Mouse (Mus musculus): ENCODE measurements at regions not wholly inside any gene's neighbourhood (a gene's known extent, or its start where the extent isn't known, plus 50 kb on each side); places are given as distances from the start of the nearest gene placed in this dataset.
A peak's percentile ranks its signal among the peaks of the same experiment; 100 is the strongest.

GRCm38 (mm10) chr8:90121017-90121416 is 227.1 kb downstream of the Tox3 start:
- WGBS: 24% methylated on average over 3 of the region's 3 CpGs
- peaks cover 8% of the 10 kb centered on the region; the same call in 1 of the 2 replicates for H3K4me1 ChIP-seq (replicated peaks)
- H3K9me3 ChIP-seq (replicated peaks): no peaks in the 10 kb centered on the region
- no peak overlapping the region for H3K4me2 ChIP-seq
- no peak overlapping the region for H3K4me3 ChIP-seq
- H3K27ac ChIP-seq (ENCODE audit: poor library complexity, severe bottlenecking): no peak overlapping the region
- H3K27me3 ChIP-seq (replicated peaks): no peaks in the 10 kb centered on the region
- ATAC-seq (ENCODE audit: insufficient number of reproducible peaks, low FRiP score): no peak
- H3K9ac ChIP-seq: no peak overlapping the region
- H3K36me3 ChIP-seq: no peaks in the 10 kb centered on the region

DNA sequence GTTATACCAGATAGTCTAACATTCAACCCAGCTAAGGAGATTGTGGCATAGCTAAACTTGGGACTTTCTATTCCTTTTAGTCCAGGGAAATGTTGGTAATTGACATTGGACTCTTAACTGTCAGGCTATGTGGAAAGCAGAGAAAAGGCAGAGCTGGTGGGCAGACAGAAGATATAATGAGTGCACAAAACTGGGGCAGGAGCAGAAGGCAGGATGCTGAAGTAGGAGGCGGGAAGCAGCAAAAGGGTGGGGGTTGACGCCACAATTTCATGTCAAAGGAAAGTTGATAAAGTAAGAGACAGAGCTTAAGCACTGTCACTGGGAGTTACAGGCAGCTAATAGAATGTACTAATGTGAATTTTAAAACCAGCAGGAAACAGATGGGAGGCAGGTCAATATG is 232.7 kb downstream of the Tox3 start:
- no peaks in the 10 kb centered on the region for H3K36me3 ChIP-seq
- ATAC-seq (ENCODE audit: insufficient number of reproducible peaks, low FRiP score): no peak
- WGBS: 59% methylated on average over 2 of the region's 2 CpGs
- no peak overlapping the region for H3K27ac ChIP-seq (ENCODE audit: poor library complexity, severe bottlenecking)
- H3K9me3 ChIP-seq (replicated peaks): no peaks in the 10 kb centered on the region
- H3K9ac ChIP-seq: no peak overlapping the region
- H3K4me1 ChIP-seq (replicated peaks): no peaks in the 10 kb centered on the region
- H3K4me2 ChIP-seq: no peak overlapping the region
- H3K27me3 ChIP-seq (replicated peaks): no peaks in the 10 kb centered on the region
- H3K4me3 ChIP-seq: no peak overlapping the region

- Histone ChIP-seq H3K9me3 (replicated peaks) (no peaks in the 10 kb centered on the region), H3K27ac (ENCODE audit: poor library complexity, severe bottlenecking) (0 out of 2 replicates have a peak overlapping the region, but pooled peaks have one; percentile 33)
- 33% methylated on average over 6 of the region's 6 CpGs for WGBS
These were observed 247.6 kb downstream of the Tox3 start for GRCm38 (mm10) chr8:90100509-90100908.

DNA sequence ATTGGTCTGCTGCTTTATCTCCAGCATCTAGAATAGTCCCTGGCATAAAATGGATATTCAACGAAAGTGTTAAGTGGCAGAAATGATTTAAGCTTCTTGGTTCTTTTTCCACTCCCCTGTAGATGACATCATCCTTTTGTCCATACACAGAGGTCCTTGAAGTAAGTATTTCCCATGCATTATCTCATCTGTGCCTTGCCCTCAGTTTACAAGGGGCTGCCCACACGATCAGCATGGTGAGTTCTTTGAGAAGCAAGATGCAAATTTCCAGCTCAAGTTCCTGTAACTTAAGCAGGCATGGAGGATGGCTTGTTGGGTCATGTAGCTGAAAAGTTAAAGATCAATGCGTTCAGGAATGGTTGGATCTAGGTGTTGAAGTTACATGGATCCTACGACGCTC is 265.5 kb downstream of the Tox3 start:
- Histone ChIP-seq H3K4me3 (no peak overlapping the region), H3K36me3 (no peaks in the 10 kb centered on the region), H3K27ac (ENCODE audit: poor library complexity, severe bottlenecking) (no peak overlapping the region), H3K27me3 (replicated peaks) (no peaks in the 10 kb centered on the region), H3K9ac (no peak overlapping the region), H3K9me3 (replicated peaks) (peaks cover 10% of the 10 kb centered on the region), H3K4me1 (replicated peaks) (peaks cover 8% of the 10 kb centered on the region), H3K4me2 (no peak overlapping the region)
- no peak for ATAC-seq (ENCODE audit: insufficient number of reproducible peaks, low FRiP score)
- 74% methylated on average over 5 of the region's 5 CpGs for WGBS

More at GRCm38 (mm10) chr8:90100509-90100908, 247.6 kb downstream of the Tox3 start:
- no peak overlapping the region for H3K4me2 ChIP-seq
- ATAC-seq (ENCODE audit: insufficient number of reproducible peaks, low FRiP score): no peak
- H3K9ac ChIP-seq: no peak overlapping the region
- H3K4me1 ChIP-seq (replicated peaks): 0 out of 2 replicates have a peak, but pooled peaks cover 12% of the 10 kb centered on the region
- H3K4me3 ChIP-seq: no peak overlapping the region
- H3K27me3 ChIP-seq (replicated peaks): no peaks in the 10 kb centered on the region
- no peaks in the 10 kb centered on the region for H3K36me3 ChIP-seq

GRCm38 (mm10) chr8:90076381-90076780 is 271.8 kb downstream of the Tox3 start:
- Histone ChIP-seq H3K9me3 (replicated peaks) (no peaks in the 10 kb centered on the region), H3K4me2 (no peak overlapping the region), H3K9ac (no peak overlapping the region), H3K4me1 (replicated peaks) (peaks cover 3% of the 10 kb centered on the region), H3K27me3 (replicated peaks) (no peaks in the 10 kb centered on the region), H3K27ac (ENCODE audit: poor library complexity, severe bottlenecking) (no peak overlapping the region), H3K36me3 (no peaks in the 10 kb centered on the region), H3K4me3 (no peak overlapping the region)
- no peak for ATAC-seq (ENCODE audit: insufficient number of reproducible peaks, low FRiP score)

DNA sequence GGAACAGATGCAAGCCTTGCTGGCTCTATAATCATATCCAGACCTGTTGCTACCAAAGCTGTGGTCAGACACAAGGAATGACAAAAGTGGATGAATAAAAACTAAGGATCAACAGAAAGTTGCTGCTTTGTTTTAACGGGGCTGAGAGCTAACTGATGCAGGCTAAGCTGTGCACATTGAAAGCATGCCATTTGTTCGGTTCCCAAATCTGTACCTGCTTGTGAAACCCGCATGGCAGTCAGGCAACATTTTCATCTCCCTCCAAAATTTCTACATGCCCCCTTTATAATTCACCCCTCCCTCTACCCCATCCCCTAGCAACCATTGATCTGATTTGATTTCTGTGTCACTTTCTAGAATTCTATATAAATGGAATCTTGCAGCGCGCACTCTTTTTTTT is 272.3 kb downstream of the Tox3 start:
- peaks cover 3% of the 10 kb centered on the region for H3K4me1 ChIP-seq (replicated peaks)
- H3K36me3 ChIP-seq: no peaks in the 10 kb centered on the region
- 82% methylated on average over 5 of the region's 5 CpGs for WGBS
- no peak overlapping the region for H3K4me2 ChIP-seq
- no peak overlapping the region for H3K27ac ChIP-seq (ENCODE audit: poor library complexity, severe bottlenecking)
- no peaks in the 10 kb centered on the region for H3K27me3 ChIP-seq (replicated peaks)
- no peak for ATAC-seq (ENCODE audit: insufficient number of reproducible peaks, low FRiP score)
- H3K4me3 ChIP-seq: no peak overlapping the region
- H3K9ac ChIP-seq: no peak overlapping the region
- H3K9me3 ChIP-seq (replicated peaks): no peaks in the 10 kb centered on the region

DNA sequence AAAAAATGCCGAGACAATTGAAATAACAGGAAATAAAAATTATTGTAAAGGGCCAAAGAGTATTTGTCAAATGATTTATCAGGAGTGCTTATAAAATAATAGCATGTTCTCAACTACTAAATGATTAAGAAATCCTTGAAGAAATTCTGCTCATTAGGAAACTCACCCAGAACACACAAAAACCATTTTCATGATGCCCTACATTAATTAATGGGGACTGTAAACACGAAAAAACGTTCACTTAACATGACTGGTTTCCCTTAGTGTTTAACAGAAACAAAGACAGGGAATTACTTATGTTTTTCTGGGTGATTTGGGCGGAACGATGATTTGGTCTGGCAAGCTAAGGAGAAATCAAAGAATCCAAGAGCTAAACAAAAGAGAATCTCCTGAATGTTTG is 278.1 kb downstream of the Tox3 start:
- Histone ChIP-seq H3K4me1 (replicated peaks) (peaks cover 6% of the 10 kb centered on the region), H3K36me3 (no peaks in the 10 kb centered on the region), H3K9ac (no peak overlapping the region), H3K4me2 (no peak overlapping the region), H3K27me3 (replicated peaks) (no peaks in the 10 kb centered on the region), H3K9me3 (replicated peaks) (no peaks in the 10 kb centered on the region), H3K4me3 (no peak overlapping the region), H3K27ac (ENCODE audit: poor library complexity, severe bottlenecking) (no peak overlapping the region)
- WGBS: 74% methylated on average over 5 of the region's 5 CpGs
- ATAC-seq (ENCODE audit: insufficient number of reproducible peaks, low FRiP score): no peak

DNA sequence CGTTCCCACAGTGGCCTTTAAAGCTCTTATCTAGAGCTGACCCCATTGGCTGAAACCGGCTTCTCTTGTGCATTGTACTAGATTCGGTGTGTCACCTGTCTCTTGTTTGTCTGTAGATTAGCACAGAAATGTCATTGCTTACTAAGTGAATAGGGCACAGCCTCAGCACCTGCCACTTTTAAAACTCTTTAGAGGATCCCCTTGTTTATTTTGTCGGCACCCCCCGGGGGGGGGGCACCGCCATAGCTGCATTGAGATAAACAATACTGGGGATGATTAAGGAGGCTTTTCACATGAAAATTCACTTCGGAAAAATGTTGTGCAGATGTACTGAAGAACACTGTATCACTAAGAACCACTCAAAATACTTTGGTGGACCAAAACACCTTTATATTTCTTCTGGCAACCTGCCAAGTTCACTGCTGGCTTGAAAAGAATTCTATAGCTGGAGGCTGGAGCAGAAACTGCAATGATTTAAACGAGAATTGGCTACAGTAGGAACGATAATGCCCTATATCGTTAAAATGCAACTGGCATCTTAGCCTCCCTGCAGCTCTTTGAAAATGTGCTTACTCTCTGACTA is 278.6 kb downstream of the Tox3 start:
- H3K4me1 ChIP-seq (replicated peaks): peaks cover 6% of the 10 kb centered on the region
- no peaks in the 10 kb centered on the region for H3K9me3 ChIP-seq (replicated peaks)
- H3K27ac ChIP-seq (ENCODE audit: poor library complexity, severe bottlenecking): no peak overlapping the region
- peak overlapping the region; percentile 39 for H3K4me3 ChIP-seq
- WGBS: 21% methylated on average over 10 of the region's 10 CpGs
- H3K4me2 ChIP-seq: peak overlapping the region; percentile 60
- peak overlapping the region; percentile 11; the same call in 1 of the 2 replicates for H3K9ac ChIP-seq
- no peak for ATAC-seq (ENCODE audit: insufficient number of reproducible peaks, low FRiP score)
- no peaks in the 10 kb centered on the region for H3K27me3 ChIP-seq (replicated peaks)
- H3K36me3 ChIP-seq: no peaks in the 10 kb centered on the region

GRCm38 (mm10) chr8:90068441-90068840 is 279.7 kb downstream of the Tox3 start:
- Histone ChIP-seq H3K9me3 (replicated peaks) (no peaks in the 10 kb centered on the region), H3K27me3 (replicated peaks) (no peaks in the 10 kb centered on the region), H3K27ac (ENCODE audit: poor library complexity, severe bottlenecking) (no peak overlapping the region), H3K4me2 (no peak overlapping the region), H3K4me1 (replicated peaks) (peaks cover 6% of the 10 kb centered on the region), H3K36me3 (no peaks in the 10 kb centered on the region), H3K4me3 (no peak overlapping the region), H3K9ac (no peak overlapping the region)
- WGBS: 86% methylated on average over 4 of the region's 4 CpGs
- ATAC-seq (ENCODE audit: insufficient number of reproducible peaks, low FRiP score): no peak

DNA sequence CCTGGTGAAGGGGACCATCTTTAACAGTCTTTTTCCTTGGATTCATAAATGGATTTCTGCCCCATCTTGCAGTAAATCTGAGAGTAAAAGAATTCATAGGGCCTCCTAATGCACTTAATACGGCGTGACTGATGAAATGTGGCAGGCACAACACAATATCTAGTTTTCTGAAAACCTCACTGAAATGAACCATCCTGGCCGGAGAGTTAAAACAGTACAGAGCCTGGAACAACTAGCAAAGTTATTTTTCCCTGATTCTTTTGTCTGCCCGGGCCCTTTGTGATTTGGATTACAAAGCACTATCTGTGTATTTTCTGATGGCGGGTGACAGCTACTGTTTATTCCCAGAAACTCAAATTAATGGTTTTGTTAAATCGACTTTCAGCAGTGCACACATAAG is 283.8 kb downstream of the Tox3 start:
- Histone ChIP-seq H3K9me3 (replicated peaks) (no peaks in the 10 kb centered on the region), H3K27ac (ENCODE audit: poor library complexity, severe bottlenecking) (no peak overlapping the region), H3K36me3 (no peaks in the 10 kb centered on the region), H3K4me1 (replicated peaks) (peaks cover 6% of the 10 kb centered on the region), H3K4me2 (no peak overlapping the region), H3K4me3 (no peak overlapping the region), H3K27me3 (replicated peaks) (no peaks in the 10 kb centered on the region), H3K9ac (no peak overlapping the region)
- WGBS: 67% methylated on average over 6 of the region's 6 CpGs
- no peak for ATAC-seq (ENCODE audit: insufficient number of reproducible peaks, low FRiP score)

DNA sequence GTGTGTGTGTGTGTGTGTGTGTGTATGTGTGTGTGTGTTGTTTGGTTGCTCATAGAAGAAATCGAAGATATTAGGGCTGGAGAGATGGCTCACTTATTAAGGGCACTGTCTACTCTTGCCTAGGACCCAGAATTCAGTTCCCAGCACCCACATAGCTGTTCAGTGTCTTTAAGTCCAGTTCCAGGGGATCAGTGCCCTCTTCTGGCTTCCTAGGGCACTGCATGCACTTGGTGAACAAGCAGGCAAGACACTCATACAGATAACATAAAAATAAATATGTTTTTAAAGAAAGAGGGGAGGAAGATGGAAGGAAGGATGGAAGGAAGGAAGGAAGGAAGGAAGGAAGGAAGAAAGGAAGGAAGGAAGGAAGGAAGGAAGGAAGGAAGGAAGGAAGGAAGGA is 284.9 kb downstream of the Tox3 start:
- Histone ChIP-seq H3K36me3 (no peaks in the 10 kb centered on the region), H3K4me3 (no peak overlapping the region), H3K27me3 (replicated peaks) (no peaks in the 10 kb centered on the region), H3K27ac (ENCODE audit: poor library complexity, severe bottlenecking) (no peak overlapping the region), H3K4me2 (no peak overlapping the region), H3K9me3 (replicated peaks) (no peaks in the 10 kb centered on the region), H3K4me1 (replicated peaks) (peaks cover 4% of the 10 kb centered on the region; the same call in 1 of the 2 replicates), H3K9ac (no peak overlapping the region)
- no peak for ATAC-seq (ENCODE audit: insufficient number of reproducible peaks, low FRiP score)
- 94% methylated on average over 1 of the region's 1 CpGs for WGBS

GRCm38 (mm10) chr8:90058631-90059166 is 289.4 kb downstream of the Tox3 start:
- peaks cover 3% of the 10 kb centered on the region; the same call in 1 of the 2 replicates for H3K9me3 ChIP-seq (replicated peaks)
- no peak overlapping the region for H3K4me3 ChIP-seq
- H3K27ac ChIP-seq (ENCODE audit: poor library complexity, severe bottlenecking): no peak overlapping the region
- no peak overlapping the region for H3K4me2 ChIP-seq
- H3K36me3 ChIP-seq: no peaks in the 10 kb centered on the region
- H3K4me1 ChIP-seq (replicated peaks): peaks cover 7% of the 10 kb centered on the region; the same call in 1 of the 2 replicates
- no peak for ATAC-seq (ENCODE audit: insufficient number of reproducible peaks, low FRiP score)
- H3K9ac ChIP-seq: no peak overlapping the region
- WGBS: 75% methylated on average over 9 of the region's 9 CpGs
- H3K27me3 ChIP-seq (replicated peaks): no peaks in the 10 kb centered on the region
